Mouse (Mus musculus): Measurements from ENCODE around the gene Rtl1. TPM values are rescaled to one million over a fixed set of nuclear protein-coding genes. Genes with fewer than 3 reads are reported as not detected.

Rtl1 gene
- polyA plus RNA-seq, 1 experiment from 2014 or later, result 0.53 TPM

GRCm38 (mm10) chr12:109607953-109608352 is 7.8 kb upstream of the Rtl1 start:
- WGBS, result 37% methylated on average over 9 of the region's 9 CpGs
- DNase-seq (ENCODE audit: low spot score), result no peak

GRCm38 (mm10) chr12:109607191-109607590 is 7.1 kb upstream of the Rtl1 start:
- WGBS, result 48% methylated on average over 9 of the region's 9 CpGs
- Histone ChIP-seq H3K36me3 (peaks cover 96% of the 10 kb centered on the region), H3K27ac (replicated peaks) (0 out of 2 replicates have a peak overlapping the region, but pooled peaks have one; percentile 7), H3K27me3 (ENCODE audit: low read depth, poor library complexity, severe bottlenecking) (peaks cover 29% of the 10 kb centered on the region), H3K4me1 (peaks cover 49% of the 10 kb centered on the region), H3K4me3 (no peak overlapping the region), H3K9me3 (replicated peaks) (peaks cover 33% of the 10 kb centered on the region)
- no peak for DNase-seq (ENCODE audit: low spot score)

More at GRCm38 (mm10) chr12:109607953-109608352, 7.8 kb upstream of the Rtl1 start:
- H3K36me3 ChIP-seq, result peaks cover 96% of the 10 kb centered on the region
- H3K9me3 ChIP-seq (replicated peaks), result peaks cover 33% of the 10 kb centered on the region
- no peak overlapping the region for H3K4me3 ChIP-seq
- peak overlapping the region; percentile 69; the same call in 1 of the 2 replicates for H3K27ac ChIP-seq (replicated peaks)
- peaks cover 32% of the 10 kb centered on the region for H3K27me3 ChIP-seq (ENCODE audit: low read depth, poor library complexity, severe bottlenecking)
- peaks cover 54% of the 10 kb centered on the region for H3K4me1 ChIP-seq

- Histone ChIP-seq H3K4me1 (peaks cover 51% of the 10 kb centered on the region), H3K27ac (replicated peaks) (no peak overlapping the region), H3K9me3 (replicated peaks) (peaks cover 13% of the 10 kb centered on the region), H3K27me3 (ENCODE audit: low read depth, poor library complexity, severe bottlenecking) (peaks cover 28% of the 10 kb centered on the region), H3K4me3 (no peak overlapping the region), H3K36me3 (peaks cover 96% of the 10 kb centered on the region)
- WGBS, result 69% methylated on average over 16 of the region's 16 CpGs
- no peak for DNase-seq (ENCODE audit: low spot score)
Observed at GRCm38 (mm10) chr12:109604982-109605721, 5.0 kb upstream of the Rtl1 start.

GRCm38 (mm10) chr12:109598551-109599250 is 1.4 kb downstream of the Rtl1 start:
- Histone ChIP-seq H3K27ac (replicated peaks) (no peak overlapping the region), H3K9me3 (replicated peaks) (no peaks in the 10 kb centered on the region), H3K4me3 (no peak overlapping the region), H3K36me3 (peaks cover 67% of the 10 kb centered on the region), H3K4me1 (peaks cover 3% of the 10 kb centered on the region; the same call in 1 of the 2 replicates), H3K27me3 (ENCODE audit: low read depth, poor library complexity, severe bottlenecking) (peaks cover 18% of the 10 kb centered on the region; the same call in 1 of the 2 replicates)
- WGBS, result 90% methylated on average over 12 of the region's 12 CpGs
- no peak for DNase-seq (ENCODE audit: low spot score)

- H3K4me3 ChIP-seq, result no peak overlapping the region
- peaks cover 67% of the 10 kb centered on the region for H3K36me3 ChIP-seq
- H3K27me3 ChIP-seq (ENCODE audit: low read depth, poor library complexity, severe bottlenecking), result peaks cover 6% of the 10 kb centered on the region; the same call in 1 of the 2 replicates
- no peak for DNase-seq (ENCODE audit: low spot score)
- 0 out of 2 replicates have a peak, but pooled peaks cover 2% of the 10 kb centered on the region for H3K4me1 ChIP-seq
- 0 out of 2 replicates have a peak, but pooled peaks cover 8% of the 10 kb centered on the region for H3K9me3 ChIP-seq (replicated peaks)
- 80% methylated on average over 3 of the region's 3 CpGs for WGBS
- H3K27ac ChIP-seq (replicated peaks), result no peak overlapping the region
Observed at GRCm38 (mm10) chr12:109596726-109597125, 3.4 kb downstream of the Rtl1 start.

GRCm38 (mm10) chr12:109596232-109596631 is 3.9 kb downstream of the Rtl1 start:
- Histone ChIP-seq H3K27ac (replicated peaks) (no peak overlapping the region), H3K36me3 (peaks cover 67% of the 10 kb centered on the region), H3K4me3 (no peak overlapping the region), H3K27me3 (ENCODE audit: low read depth, poor library complexity, severe bottlenecking) (0 out of 2 replicates have a peak, but pooled peaks cover under 1% of the 10 kb centered on the region), H3K4me1 (no peaks in the 10 kb centered on the region), H3K9me3 (replicated peaks) (0 out of 2 replicates have a peak, but pooled peaks cover 8% of the 10 kb centered on the region)
- no peak for DNase-seq (ENCODE audit: low spot score)
- 63% methylated on average over 8 of the region's 8 CpGs for WGBS

- DNase-seq (ENCODE audit: low spot score), result no peak
- no peaks in the 10 kb centered on the region for H3K4me1 ChIP-seq
- no peak overlapping the region for H3K4me3 ChIP-seq
- no peak overlapping the region for H3K27ac ChIP-seq (replicated peaks)
- no peaks in the 10 kb centered on the region for H3K27me3 ChIP-seq (ENCODE audit: low read depth, poor library complexity, severe bottlenecking)
- H3K36me3 ChIP-seq, result peaks cover 65% of the 10 kb centered on the region
- H3K9me3 ChIP-seq (replicated peaks), result 0 out of 2 replicates have a peak, but pooled peaks cover 8% of the 10 kb centered on the region
- WGBS, result 80% methylated on average over 6 of the region's 6 CpGs
Observed at GRCm38 (mm10) chr12:109595753-109596152, 4.4 kb downstream of the Rtl1 start.

- H3K27ac ChIP-seq (replicated peaks), result no peak overlapping the region; the same call in 1 of the 2 replicates
- 90% methylated on average over 7 of the region's 7 CpGs for WGBS
Observed at GRCm38 (mm10) chr12:109594961-109595360, 5.2 kb downstream of the Rtl1 start.

GRCm38 (mm10) chr12:109582185-109582584 is 17.9 kb downstream of the Rtl1 start:
- H3K4me1 ChIP-seq, result peaks cover 6% of the 10 kb centered on the region; the same call in 1 of the 2 replicates
- DNase-seq (ENCODE audit: low spot score), result no peak
- peaks cover 94% of the 10 kb centered on the region for H3K36me3 ChIP-seq
- 87% methylated on average over 5 of the region's 5 CpGs for WGBS
- no peak overlapping the region for H3K4me3 ChIP-seq
- no peaks in the 10 kb centered on the region for H3K27me3 ChIP-seq (ENCODE audit: low read depth, poor library complexity, severe bottlenecking)
- H3K9me3 ChIP-seq (replicated peaks), result no peaks in the 10 kb centered on the region
- H3K27ac ChIP-seq (replicated peaks), result no peak overlapping the region

More at GRCm38 (mm10) chr12:109594961-109595360, 5.2 kb downstream of the Rtl1 start:
- no peaks in the 10 kb centered on the region for H3K4me1 ChIP-seq
- H3K4me3 ChIP-seq, result no peak overlapping the region
- H3K27me3 ChIP-seq (ENCODE audit: low read depth, poor library complexity, severe bottlenecking), result no peaks in the 10 kb centered on the region
- peaks cover 66% of the 10 kb centered on the region for H3K36me3 ChIP-seq
- 0 out of 2 replicates have a peak, but pooled peaks cover 8% of the 10 kb centered on the region for H3K9me3 ChIP-seq (replicated peaks)
- no peak for DNase-seq (ENCODE audit: low spot score)

GRCm38 (mm10) chr12:109572259-109572658 is 27.9 kb downstream of the Rtl1 start:
- no peak for DNase-seq (ENCODE audit: low spot score)
- H3K27me3 ChIP-seq (ENCODE audit: low read depth, poor library complexity, severe bottlenecking), result no peaks in the 10 kb centered on the region
- 87% methylated on average over 4 of the region's 4 CpGs for WGBS
- H3K4me3 ChIP-seq, result no peak overlapping the region
- H3K4me1 ChIP-seq, result no peaks in the 10 kb centered on the region
- H3K27ac ChIP-seq (replicated peaks), result no peak overlapping the region
- no peaks in the 10 kb centered on the region for H3K9me3 ChIP-seq (replicated peaks)
- peaks cover 98% of the 10 kb centered on the region for H3K36me3 ChIP-seq

- no peak overlapping the region for H3K4me3 ChIP-seq
- no peaks in the 10 kb centered on the region for H3K9me3 ChIP-seq (replicated peaks)
- peak; percentile 47 for DNase-seq (ENCODE audit: low spot score)
- peaks cover 76% of the 10 kb centered on the region for H3K4me1 ChIP-seq
- WGBS, result 33% methylated on average over 10 of the region's 10 CpGs
- H3K27ac ChIP-seq (replicated peaks), result peak overlapping the region; percentile 81
- H3K27me3 ChIP-seq (ENCODE audit: low read depth, poor library complexity, severe bottlenecking), result peaks cover 27% of the 10 kb centered on the region
- peaks cover 68% of the 10 kb centered on the region for H3K36me3 ChIP-seq
Observed at GRCm38 (mm10) chr12:109560111-109560695, 39.9 kb downstream of the Rtl1 start.

GRCm38 (mm10) chr12:109558891-109559487 is 41.1 kb downstream of the Rtl1 start:
- Histone ChIP-seq H3K36me3 (peaks cover 70% of the 10 kb centered on the region), H3K27me3 (ENCODE audit: low read depth, poor library complexity, severe bottlenecking) (peaks cover 33% of the 10 kb centered on the region), H3K4me3 (no peak overlapping the region), H3K9me3 (replicated peaks) (no peaks in the 10 kb centered on the region), H3K4me1 (peaks cover 88% of the 10 kb centered on the region), H3K27ac (replicated peaks) (peak overlapping the region; percentile 81)
- DNase-seq (ENCODE audit: low spot score), result no peak
- 81% methylated on average over 7 of the region's 7 CpGs for WGBS
